Mouse (Mus musculus): ENCODE measurements around the gene Prox2. TPM values are rescaled to one million over a fixed set of nuclear protein-coding genes. Genes with fewer than 3 reads are reported as not detected.
A peak's percentile ranks its signal among the peaks of the same experiment; 100 is the strongest.
"Not testable (repeated sequence)": the region's sequence is repeated elsewhere in the genome, so short reads cannot be mapped to it uniquely, and the experiment has no call there.

Gene Prox2
- total and polyA plus RNA-seq, 3 experiments, result 2.4 to 13.3 (median 4.5) TPM

DNA sequence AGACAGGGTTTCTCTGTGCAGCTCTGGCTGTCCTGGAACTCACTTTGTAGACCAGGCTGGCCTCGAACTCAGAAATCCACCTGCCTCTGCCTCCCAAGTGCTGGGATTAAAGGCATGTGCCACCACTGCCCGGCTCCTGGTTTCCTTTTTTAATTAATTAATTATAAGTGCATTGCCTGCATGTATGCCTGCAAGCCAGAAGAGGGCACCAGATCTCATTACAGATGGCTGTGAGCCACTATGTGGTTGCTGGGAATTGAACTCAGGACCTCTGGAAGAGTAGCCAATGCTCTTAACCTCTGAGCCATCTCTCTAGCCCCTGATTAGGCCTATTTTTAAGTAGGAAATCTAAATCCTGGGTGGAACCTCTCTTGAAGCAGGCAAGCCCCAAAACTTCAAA lies 33.7 kb upstream of the Prox2 start:
- H3K36me3 ChIP-seq (replicated peaks in 1 of 2; ENCODE audit: control insufficient read depth in 1 of 2, insufficient read depth in 1 of 2, low read length in 1 of 2); H3K79me2 ChIP-seq (replicated peaks; ENCODE audit: control insufficient read depth, extremely low read depth, insufficient read depth, poor library complexity, severe bottlenecking); H3K9ac ChIP-seq (ENCODE audit: insufficient read depth, low read depth); DNase-seq (ENCODE audit: extremely low read depth); H3K4me3 ChIP-seq (replicated peaks in 1 of 3; ENCODE audit: low read depth in 2 of 3, low read length in 2 of 3, poor library complexity in 1 of 3); in situ Hi-C loops (cut with MboI; ENCODE audit: low pct_ligation_motif_present, low pct_unique_long_range_greater_than_20kb, low sequenced_read_pairs); dilution Hi-C loops (cut with MboI; ENCODE audit: extremely low pct_ligation_motif_present, extremely low pct_unique_long_range_greater_than_20kb, low sequenced_read_pairs); H3K27ac ChIP-seq (ENCODE audit: insufficient read depth, low read depth); H3K9me3 ChIP-seq (replicated peaks; ENCODE audit: low read length); H3K4me2 ChIP-seq (ENCODE audit: insufficient read depth, low read depth, poor library complexity, severe bottlenecking); H3K27me3 ChIP-seq (replicated peaks): not testable (repeated sequence)
- H3K4me1 ChIP-seq (ENCODE audit: control insufficient read depth in 1 of 2, insufficient read depth in 2 of 2), result peaks cover 5 to 33% of the 10 kb centered on the region in 2 experiments
- TF ChIP-seq CTCF (conservative IDR thresholded peaks at IDR 0.05 in 1 of 2, IDR thresholded peaks at IDR 0.05 in 1 of 2; ENCODE audit: low read depth in 2 of 2, low read length in 2 of 2), result peak in 1 of 2 experiments; percentile 15; a peak in 1 of 4 replicates

DNA sequence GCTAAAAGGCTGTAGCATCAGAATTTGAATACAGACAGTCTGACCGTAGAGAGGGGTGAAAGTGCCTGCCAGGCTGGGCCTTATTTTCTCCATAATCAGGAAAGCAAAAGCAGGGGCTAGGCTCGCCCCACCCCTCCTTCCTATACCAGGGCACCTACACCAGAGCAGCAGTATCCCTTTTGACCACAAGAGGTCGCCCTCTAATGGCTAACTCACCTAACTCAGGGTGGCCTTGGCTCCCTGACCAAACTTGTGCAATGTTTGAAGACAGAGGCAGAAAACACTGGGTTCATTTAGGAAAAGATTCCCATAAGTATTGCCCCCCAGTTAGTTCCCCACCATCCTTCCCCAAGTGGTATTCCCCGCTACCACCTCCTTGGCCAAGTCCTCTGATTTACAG lies 32.2 kb upstream of the Prox2 start:
- dilution Hi-C loops (cut with MboI; ENCODE audit: extremely low pct_ligation_motif_present, extremely low pct_unique_long_range_greater_than_20kb, low sequenced_read_pairs) (no loop called here), in situ Hi-C loops (cut with MboI; ENCODE audit: low pct_ligation_motif_present, low pct_unique_long_range_greater_than_20kb, low sequenced_read_pairs) (no loop called here)
- DNase-seq (ENCODE audit: extremely low read depth), result peak; percentile 83
- Histone ChIP-seq H3K36me3 (replicated peaks in 1 of 2; ENCODE audit: control insufficient read depth in 1 of 2, insufficient read depth in 1 of 2, low read length in 1 of 2) (no peaks in the 10 kb centered on the region), H3K9ac (ENCODE audit: insufficient read depth, low read depth) (no peak overlapping the region), H3K27ac (ENCODE audit: insufficient read depth, low read depth) (no peak overlapping the region), H3K27me3 (replicated peaks) (peaks cover 2% of the 10 kb centered on the region), H3K4me2 (ENCODE audit: insufficient read depth, low read depth, poor library complexity, severe bottlenecking) (peak overlapping the region; percentile 11; the same call in 1 of the 2 replicates), H3K4me1 (ENCODE audit: control insufficient read depth in 1 of 2, insufficient read depth in 2 of 2) (peaks cover 5 to 29% of the 10 kb centered on the region in 2 experiments), H3K4me3 (replicated peaks in 1 of 3; ENCODE audit: low read depth in 2 of 3, low read length in 2 of 3, poor library complexity in 1 of 3) (no peak overlapping the region), H3K9me3 (replicated peaks; ENCODE audit: low read length) (no peaks in the 10 kb centered on the region), H3K79me2 (replicated peaks; ENCODE audit: control insufficient read depth, extremely low read depth, insufficient read depth, poor library complexity, severe bottlenecking) (no peaks in the 10 kb centered on the region)
- no peak for TF ChIP-seq KAT2A (IDR thresholded peaks at IDR 0.05; ENCODE audit: insufficient replicate concordance, low read length)
- TF ChIP-seq IRF4 (IDR thresholded peaks at IDR 0.05; ENCODE audit: low read depth, low read length), result peak; percentile 43; the same call in 1 of the 2 replicates
- TF ChIP-seq TCF12 (IDR thresholded peaks at IDR 0.05; ENCODE audit: low read depth, low read length), result no peak
- TF ChIP-seq JUN (IDR thresholded peaks at IDR 0.05; ENCODE audit: insufficient read depth, low read depth, low read length), result no peak
- TF ChIP-seq BHLHE40 (IDR thresholded peaks at IDR 0.05; ENCODE audit: low read depth, low read length), result 0 out of 2 replicates have a peak, but pooled peaks have one; percentile 20
- TF ChIP-seq ZNF384 (IDR thresholded peaks at IDR 0.05; ENCODE audit: low read depth, low read length), result no peak
- TF ChIP-seq GABPA (IDR thresholded peaks at IDR 0.05; ENCODE audit: insufficient replicate concordance, low read depth, low read length), result no peak
- peak; percentile 92 for TF ChIP-seq CTCF (conservative IDR thresholded peaks at IDR 0.05 in 1 of 2, IDR thresholded peaks at IDR 0.05 in 1 of 2; ENCODE audit: low read depth in 2 of 2, low read length in 2 of 2)
- TF ChIP-seq NELFE (IDR thresholded peaks at IDR 0.05; ENCODE audit: low read depth, low read length), result peak; percentile 33; the same call in 1 of the 2 replicates
- TF ChIP-seq PAX5 (IDR thresholded peaks at IDR 0.05; ENCODE audit: low read length), result no peak
- no peak for TF ChIP-seq POLR2A (IDR thresholded peaks at IDR 0.05; ENCODE audit: low read depth, low read length)
- no peak for TF ChIP-seq ELF1 (IDR thresholded peaks at IDR 0.05; ENCODE audit: low read depth, low read length)
- TF ChIP-seq UBTF (IDR thresholded peaks at IDR 0.05; ENCODE audit: low read depth, low read length), result no peak
- no peak for TF ChIP-seq MXI1 (IDR thresholded peaks at IDR 0.05; ENCODE audit: low read depth, low read length)
- no peak for TF ChIP-seq CHD1 (IDR thresholded peaks at IDR 0.05; ENCODE audit: low read depth, low read length)
- TF ChIP-seq MEF2A (IDR thresholded peaks at IDR 0.05; ENCODE audit: borderline replicate concordance, low read depth, low read length), result no peak
- no peak for TF ChIP-seq MAZ (IDR thresholded peaks at IDR 0.05; ENCODE audit: low read depth, low read length)
- TF ChIP-seq RAD21 (IDR thresholded peaks at IDR 0.05; ENCODE audit: low read depth, low read length), result peak; percentile 87
- no peak for TF ChIP-seq JUND (conservative IDR thresholded peaks at IDR 0.05; ENCODE audit: low read depth, low read length)
- no peak for TF ChIP-seq RCOR1 (conservative IDR thresholded peaks at IDR 0.05; ENCODE audit: low read depth, low read length)
- TF ChIP-seq ZMIZ1 (IDR thresholded peaks at IDR 0.05; ENCODE audit: low read depth, low read length), result no peak
- no peak for TF ChIP-seq ETS1 (conservative IDR thresholded peaks at IDR 0.05; ENCODE audit: low read depth, low read length)
- no peak for TF ChIP-seq USF1 (IDR thresholded peaks at IDR 0.05; ENCODE audit: low read depth, low read length)
- TF ChIP-seq POLR2AphosphoS2 (IDR thresholded peaks at IDR 0.05; ENCODE audit: low read depth, low read length), result no peak
- TF ChIP-seq ZKSCAN1 (IDR thresholded peaks at IDR 0.05; ENCODE audit: borderline replicate concordance, low read depth, low read length), result no peak
- no peak for TF ChIP-seq NRF1 (IDR thresholded peaks at IDR 0.05; ENCODE audit: low read depth, low read length)
- TF ChIP-seq USF2 (conservative IDR thresholded peaks at IDR 0.05; ENCODE audit: low read depth, low read length), result no peak
- no peak for TF ChIP-seq TBP (conservative IDR thresholded peaks at IDR 0.05; ENCODE audit: low read depth, low read length)
- TF ChIP-seq ZC3H11A (IDR thresholded peaks at IDR 0.05; ENCODE audit: low read depth, low read length), result peak; percentile 75
- no peak for TF ChIP-seq MYC (IDR thresholded peaks at IDR 0.05; ENCODE audit: low read depth, low read length)
- TF ChIP-seq MAX (IDR thresholded peaks at IDR 0.05; ENCODE audit: low read length), result no peak
- TF ChIP-seq SIN3A (IDR thresholded peaks at IDR 0.05; ENCODE audit: low read length), result peak; percentile 32; the same call in 1 of the 2 replicates
- no peak for TF ChIP-seq MAFK (IDR thresholded peaks at IDR 0.05; ENCODE audit: insufficient replicate concordance, low read length)
- TF ChIP-seq SMC3 (IDR thresholded peaks at IDR 0.05; ENCODE audit: low read depth, low read length), result peak; percentile 85

Data from CH12.LX (cell line).